Mouse (Mus musculus) stomach, embryonic 14.5 days (tissue): ENCODE results near the gene Hist1h2bn. TPM values are rescaled to one million over a fixed set of nuclear protein-coding genes. Genes with fewer than 3 reads are reported as not detected.
"Not testable (repeated sequence)": the region's sequence is repeated elsewhere in the genome, so short reads cannot be mapped to it uniquely, and the experiment has no call there.

Source experiments
- ATAC-seq: fragments of 200-750 bp; cut with Nextera tagmentation; 2 replicates; pipeline ENCODE4 v1.8.0; 2017; ENCODE audit warnings: low read depth, moderate TSS enrichment; ENCODE audit not compliant: insufficient number of reproducible peaks, insufficient read depth, low FRiP score
- H3K27ac ChIP-seq: fragments of 300-500 bp; sonication (generic); 2 replicates; pipeline ENCODE4 v1.5.1; 2014; ENCODE audit warnings: mild to moderate bottlenecking, low read length, moderate library complexity, mixed read lengths
- H3K27me3 ChIP-seq: fragments of 300-500 bp; sonication (generic); 2 replicates; pipeline ENCODE4 v1.6.1; 2014; ENCODE audit warnings: low read length, control low read depth, mixed read lengths; ENCODE audit not compliant: control insufficient read depth, insufficient read depth
- H3K36me3 ChIP-seq: fragments of 300-500 bp; sonication (generic); 2 replicates; pipeline ENCODE4 v1.6.1; 2014; ENCODE audit warnings: mild to moderate bottlenecking, control low read depth, low read length, moderate library complexity, mixed read lengths; ENCODE audit not compliant: control insufficient read depth, insufficient read depth
- H3K4me1 ChIP-seq: fragments of 300-500 bp; sonication (generic); 2 replicates; pipeline ENCODE4 v1.6.1; 2014; ENCODE audit warnings: low read length, control low read depth, mixed read lengths; ENCODE audit not compliant: control insufficient read depth, insufficient read depth
- H3K4me2 ChIP-seq: fragments of 300-500 bp; sonication (generic); replicated peaks from 2 replicates; pipeline ENCODE4 v1.6.1; 2014; ENCODE audit warnings: low read depth, low read length, control low read depth
- H3K4me3 ChIP-seq: fragments of 300-500 bp; sonication (generic); 2 replicates; pipeline ENCODE4 v1.5.1; 2014; ENCODE audit warnings: low read depth, low read length, control low read depth
- H3K9ac ChIP-seq: fragments of 300-500 bp; sonication (generic); replicated peaks from 2 replicates; pipeline ENCODE4 v1.6.1; 2014; ENCODE audit warnings: low read depth, mild to moderate bottlenecking, control low read depth, low read length, moderate library complexity, mixed read lengths
- H3K9me3 ChIP-seq: fragments of 300-500 bp; sonication (generic); 2 replicates; pipeline ENCODE4 v1.6.1; 2016; ENCODE audit warnings: low read depth, low read length, control low read depth; ENCODE audit not compliant: control insufficient read depth
- WGBS: fragments of 180-500 bp; shearing (Covaris S2); extraction: QIAGEN DNeasy Blood & Tissue Kit; methylation state at CpG from one replicate; pipeline ENCODE4 v1.1.7; 2014; 5-methylcytosine and 5-hydroxymethylcytosine counted together
- polyA plus RNA-seq: library from polyadenylated mRNA; unstranded; fragments of >200 nt; fragmentation: Nextera tagmentation; extraction: Ambion mirVana; gene quantifications from 2 replicates; pipeline ENCODE4 v1.2.1, GENCODE M21; 2014

Gene Hist1h2bn
- polyA plus RNA-seq, 1 experiment from 2014 or later = 3.1 TPM

DNA sequence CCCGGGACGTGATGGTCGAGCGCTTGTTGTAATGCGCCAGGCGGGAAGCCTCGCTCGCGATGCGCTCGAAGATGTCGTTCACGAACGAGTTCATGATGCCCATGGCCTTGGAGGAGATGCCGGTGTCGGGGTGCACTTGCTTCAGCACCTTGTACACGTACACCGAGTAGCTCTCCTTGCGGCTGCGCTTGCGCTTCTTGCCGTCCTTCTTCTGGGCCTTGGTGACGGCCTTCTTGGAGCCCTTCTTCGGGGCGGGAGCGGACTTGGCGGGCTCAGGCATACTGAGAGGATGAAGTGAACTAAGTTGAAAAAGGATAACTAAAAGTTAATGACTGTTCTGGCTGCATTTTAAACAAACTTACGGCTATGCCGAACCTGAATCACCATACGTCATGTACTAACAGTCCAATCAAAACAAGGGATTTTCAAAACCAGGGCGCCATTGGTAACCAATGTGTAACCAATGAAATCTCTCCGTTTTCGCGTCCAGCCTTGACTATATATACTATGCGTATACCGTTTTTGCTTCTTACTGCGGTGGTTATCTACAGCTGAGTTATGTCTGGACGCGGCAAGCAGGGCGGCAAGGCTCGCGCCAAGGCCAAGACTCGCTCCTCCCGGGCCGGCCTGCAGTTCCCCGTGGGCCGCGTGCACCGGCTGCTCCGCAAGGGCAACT is 37.9 kb upstream of the Hist1h2bn start, which contains the start of the genes Hist1h2bl and Hist1h2ai:
Hist1h2bl (minus strand) TSS at position 280 of the 676 bp plus-strand sequence.
Hist1h2ai (plus strand) TSS at position 559 of the 676 bp plus-strand sequence.
- H3K4me3 ChIP-seq = peak within 1 kb of the TSS; percentile 41
- H3K4me2 ChIP-seq = peak within 1 kb of the TSS; percentile 84
- not testable (repeated sequence) for H3K27me3 ChIP-seq, H3K36me3 ChIP-seq, H3K9me3 ChIP-seq
- H3K27ac ChIP-seq = peak within 1 kb of the TSS; percentile 95
- 0% methylated on average over 28 of the region's 50 CpGs for WGBS
- peaks cover 19% of the 10 kb centered on the region; the same call in 1 of the 2 replicates for H3K4me1 ChIP-seq
- ATAC-seq = peak; percentile 93
- H3K9ac ChIP-seq = peak within 1 kb of the TSS; percentile 65

DNA sequence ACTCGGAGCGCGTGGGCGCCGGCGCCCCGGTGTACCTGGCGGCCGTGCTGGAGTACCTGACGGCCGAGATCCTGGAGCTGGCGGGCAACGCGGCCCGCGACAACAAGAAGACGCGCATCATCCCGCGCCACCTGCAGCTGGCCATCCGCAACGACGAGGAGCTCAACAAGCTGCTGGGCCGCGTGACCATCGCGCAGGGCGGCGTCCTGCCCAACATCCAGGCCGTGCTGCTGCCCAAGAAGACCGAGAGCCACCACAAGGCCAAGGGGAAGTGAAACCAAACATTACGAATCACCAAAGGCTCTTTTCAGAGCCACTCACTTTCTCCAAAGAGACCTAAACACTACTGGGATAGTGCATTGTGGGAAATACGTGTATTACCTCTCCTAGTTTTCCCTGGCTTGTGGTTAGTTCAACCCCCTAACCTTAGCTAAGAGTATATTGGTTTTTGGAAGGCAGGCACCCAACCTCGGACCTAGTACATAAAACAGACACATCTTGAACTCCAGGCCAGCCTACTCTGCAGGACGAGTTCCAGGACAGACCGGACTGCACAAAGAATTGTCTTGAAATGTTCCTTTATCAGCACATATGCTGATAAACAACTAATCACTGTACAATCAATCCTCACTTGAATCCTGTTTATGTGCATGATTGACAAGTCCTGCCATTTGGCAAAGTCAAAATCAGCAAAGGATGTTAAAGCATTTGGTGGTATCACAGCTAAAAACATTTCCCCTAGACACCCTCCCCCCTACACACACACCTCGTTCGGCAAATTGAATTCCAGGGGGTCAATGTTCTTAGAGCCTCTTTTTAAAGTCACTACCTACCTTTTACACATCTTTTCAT is 37.2 kb upstream of the Hist1h2bn start:
- peaks cover 20% of the 10 kb centered on the region; the same call in 1 of the 2 replicates for H3K4me1 ChIP-seq
- H3K36me3 ChIP-seq, ATAC-seq, H3K9me3 ChIP-seq, H3K27me3 ChIP-seq: not testable (repeated sequence)
- under 1% methylated on average over 8 of the region's 38 CpGs for WGBS
- H3K9ac ChIP-seq = peak overlapping the region; percentile 60
- peak overlapping the region; percentile 95 for H3K27ac ChIP-seq
- peak overlapping the region; percentile 84 for H3K4me2 ChIP-seq
- peak overlapping the region; percentile 41 for H3K4me3 ChIP-seq

DNA sequence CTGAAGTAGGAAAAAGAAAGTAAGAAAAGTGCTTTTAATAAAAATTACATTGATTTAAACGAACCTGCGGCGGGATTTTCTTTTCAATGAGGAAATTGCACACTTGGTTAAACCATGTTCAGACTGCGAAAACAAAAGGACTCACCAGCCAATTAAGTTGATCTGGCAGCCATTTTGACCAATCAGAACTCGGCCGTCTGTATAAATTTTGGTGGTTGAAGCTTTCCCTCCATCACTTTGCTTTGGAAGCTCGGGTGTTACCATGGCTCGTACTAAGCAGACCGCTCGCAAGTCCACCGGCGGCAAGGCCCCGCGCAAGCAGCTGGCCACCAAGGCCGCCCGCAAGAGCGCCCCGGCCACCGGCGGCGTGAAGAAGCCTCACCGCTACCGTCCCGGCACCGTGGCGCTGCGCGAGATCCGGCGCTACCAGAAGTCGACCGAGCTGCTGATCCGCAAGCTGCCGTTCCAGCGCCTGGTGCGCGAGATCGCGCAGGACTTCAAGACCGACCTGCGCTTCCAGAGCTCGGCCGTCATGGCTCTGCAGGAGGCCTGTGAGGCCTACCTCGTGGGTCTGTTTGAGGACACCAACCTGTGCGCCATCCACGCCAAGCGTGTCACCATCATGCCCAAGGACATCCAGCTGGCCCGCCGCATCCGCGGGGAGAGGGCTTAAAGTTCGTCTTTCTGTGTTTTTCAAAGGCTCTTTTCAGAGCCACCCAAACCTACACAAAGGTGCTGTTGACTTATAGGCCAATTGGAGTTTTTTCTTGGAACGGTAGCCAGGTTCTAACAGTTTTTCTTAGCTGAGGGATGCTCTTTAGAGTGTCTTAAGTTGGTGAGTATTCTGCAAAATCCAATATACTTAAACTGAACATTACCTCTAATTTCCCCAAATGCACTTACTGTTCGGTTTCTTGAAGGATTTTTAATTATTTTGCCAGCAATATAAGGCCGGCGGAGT is 36.2 kb upstream of the Hist1h2bn start, which contains the start of gene Hist1h3h:
Hist1h3h (plus strand) TSS at position 263 of the 961 bp plus-strand sequence.
- H3K27me3 ChIP-seq, H3K36me3 ChIP-seq, H3K9me3 ChIP-seq: not testable (repeated sequence)
- peak within 1 kb of the TSS; percentile 73 for H3K9ac ChIP-seq
- H3K27ac ChIP-seq = peak within 1 kb of the TSS; percentile 95
- ATAC-seq = peak; percentile 54
- under 1% methylated on average over 25 of the region's 56 CpGs for WGBS
- peak within 1 kb of the TSS; percentile 84 for H3K4me2 ChIP-seq
- peaks cover 20% of the 10 kb centered on the region; the same call in 1 of the 2 replicates for H3K4me1 ChIP-seq
- H3K4me3 ChIP-seq = peak within 1 kb of the TSS; percentile 41

DNA sequence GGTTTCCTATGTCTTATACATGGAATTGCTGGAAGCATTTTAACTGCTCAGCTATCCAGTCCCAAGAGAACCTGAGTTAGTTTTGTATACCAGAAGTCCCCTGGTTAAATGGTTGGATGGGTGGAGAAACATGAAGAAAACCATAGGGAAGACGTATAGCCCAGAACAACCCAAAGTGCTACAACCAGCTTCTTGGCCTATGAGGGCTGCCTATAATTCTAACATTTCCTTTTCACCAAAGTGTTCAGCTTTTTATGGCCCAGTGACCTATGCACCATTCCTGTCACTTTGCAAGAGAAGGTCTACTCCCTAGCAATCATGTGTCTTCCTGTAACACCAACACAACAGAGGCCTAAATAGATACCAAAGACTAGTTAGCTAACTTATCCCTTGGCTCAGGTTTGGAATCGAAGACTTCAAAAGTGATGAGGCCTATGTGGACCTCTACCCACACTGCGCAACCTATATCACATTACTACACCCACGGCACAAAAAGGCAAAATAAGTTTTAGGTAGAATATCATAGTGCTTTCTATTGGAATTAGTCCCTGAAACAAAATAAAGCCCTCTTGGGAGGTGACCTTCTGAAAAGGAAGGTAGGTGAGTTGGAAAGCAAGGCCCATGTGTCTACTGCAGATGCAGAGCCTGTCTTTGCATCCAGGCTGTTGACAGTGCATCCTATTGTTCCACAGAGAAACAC is 35.4 kb upstream of the Hist1h2bn start:
- WGBS = 55% methylated on average over 4 of the region's 4 CpGs
- H3K4me2 ChIP-seq = peak overlapping the region; percentile 56
- no peaks in the 10 kb centered on the region for H3K27me3 ChIP-seq
- peak overlapping the region; percentile 41 for H3K4me3 ChIP-seq
- H3K4me1 ChIP-seq = peaks cover 20% of the 10 kb centered on the region; the same call in 1 of the 2 replicates
- no peak for ATAC-seq
- H3K27ac ChIP-seq = peak overlapping the region; percentile 88
- no peaks in the 10 kb centered on the region for H3K36me3 ChIP-seq
- H3K9me3 ChIP-seq = no peaks in the 10 kb centered on the region
- peak overlapping the region; percentile 73 for H3K9ac ChIP-seq

DNA sequence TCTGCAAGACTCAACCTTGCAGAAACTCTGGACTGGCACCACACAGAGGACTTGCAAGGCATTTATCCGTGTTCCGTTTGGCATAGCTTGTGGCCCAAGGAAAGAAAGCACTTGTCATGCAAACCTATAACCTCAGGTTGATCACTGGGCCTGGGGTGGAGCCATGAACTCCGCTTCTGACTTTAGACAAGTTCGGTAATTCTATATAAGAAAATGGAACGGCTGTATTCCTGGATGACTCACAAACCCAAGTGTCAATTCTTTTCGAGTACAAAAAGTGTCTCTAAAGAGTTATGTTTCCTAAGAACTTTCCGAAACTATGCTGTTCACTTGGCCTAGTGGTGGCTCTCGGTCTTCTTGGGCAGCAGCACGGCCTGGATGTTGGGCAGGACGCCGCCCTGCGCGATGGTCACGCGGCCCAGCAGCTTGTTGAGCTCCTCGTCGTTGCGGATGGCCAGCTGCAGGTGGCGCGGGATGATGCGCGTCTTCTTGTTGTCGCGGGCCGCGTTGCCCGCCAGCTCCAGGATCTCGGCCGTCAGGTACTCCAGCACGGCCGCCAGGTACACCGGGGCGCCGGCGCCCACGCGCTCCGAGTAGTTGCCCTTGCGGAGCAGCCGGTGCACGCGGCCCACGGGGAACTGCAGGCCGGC is 32.7 kb upstream of the Hist1h2bn start:
- 2% methylated on average over 19 of the region's 44 CpGs for WGBS
- Histone ChIP-seq H3K27ac (peak overlapping the region; percentile 82), H3K4me2 (peak overlapping the region; percentile 42), H3K9ac (peak overlapping the region; percentile 36; the same call in 1 of the 2 replicates), H3K4me3 (peak overlapping the region; percentile 39), H3K4me1 (peaks cover 13% of the 10 kb centered on the region; the same call in 1 of the 2 replicates)
- peak; percentile 0; the same call in 1 of the 2 replicates for ATAC-seq
- not testable (repeated sequence) for H3K9me3 ChIP-seq, H3K36me3 ChIP-seq, H3K27me3 ChIP-seq

DNA sequence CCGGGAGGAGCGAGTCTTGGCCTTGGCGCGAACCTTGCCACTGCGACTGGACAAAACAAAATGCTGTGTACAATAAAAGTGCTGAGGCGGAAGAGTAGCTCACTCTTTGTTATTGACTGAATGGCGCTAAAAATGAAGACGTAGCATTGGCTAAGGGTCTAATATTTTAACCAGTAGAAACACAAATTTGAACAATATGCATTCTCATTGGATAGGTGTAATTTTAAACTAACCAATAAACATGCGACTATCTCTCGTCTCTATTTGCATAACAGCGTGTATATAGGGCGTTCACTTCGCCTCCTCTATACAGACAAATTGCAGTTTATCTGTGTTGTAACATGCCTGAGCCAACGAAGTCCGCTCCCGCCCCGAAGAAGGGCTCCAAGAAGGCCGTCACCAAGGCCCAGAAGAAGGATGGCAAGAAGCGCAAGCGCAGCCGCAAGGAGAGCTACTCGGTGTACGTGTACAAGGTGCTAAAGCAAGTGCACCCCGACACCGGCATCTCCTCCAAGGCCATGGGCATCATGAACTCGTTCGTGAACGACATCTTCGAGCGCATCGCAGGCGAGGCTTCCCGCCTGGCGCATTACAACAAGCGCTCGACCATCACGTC is 32.1 kb upstream of the Hist1h2bn start, which contains the start of gene Hist1h2bm:
Hist1h2bm (plus strand) TSS at position 288 of the 616 bp plus-strand sequence.
- under 1% methylated on average over 37 of the region's 37 CpGs for WGBS
- peak within 1 kb of the TSS; percentile 89 for H3K27ac ChIP-seq

More for the DNA sequence above, 32.1 kb upstream of the Hist1h2bn start, which contains the start of gene Hist1h2bm:
- not testable (repeated sequence) for H3K27me3 ChIP-seq, H3K36me3 ChIP-seq, H3K9me3 ChIP-seq
- H3K4me1 ChIP-seq = peaks cover 13% of the 10 kb centered on the region; the same call in 1 of the 2 replicates
- peak within 1 kb of the TSS; percentile 36; the same call in 1 of the 2 replicates for H3K9ac ChIP-seq
- peak; percentile 97 for ATAC-seq
- H3K4me2 ChIP-seq = peak within 1 kb of the TSS; percentile 42
- peak within 1 kb of the TSS; percentile 39 for H3K4me3 ChIP-seq
